Mouse (Mus musculus): ENCODE data around the gene Trib3. TPM values are rescaled to one million over a fixed set of nuclear protein-coding genes. Genes with fewer than 3 reads are reported as not detected.

The Trib3 gene
- 12.2 TPM for polyA plus RNA-seq (2017; shearing (Covaris generic))

DNA sequence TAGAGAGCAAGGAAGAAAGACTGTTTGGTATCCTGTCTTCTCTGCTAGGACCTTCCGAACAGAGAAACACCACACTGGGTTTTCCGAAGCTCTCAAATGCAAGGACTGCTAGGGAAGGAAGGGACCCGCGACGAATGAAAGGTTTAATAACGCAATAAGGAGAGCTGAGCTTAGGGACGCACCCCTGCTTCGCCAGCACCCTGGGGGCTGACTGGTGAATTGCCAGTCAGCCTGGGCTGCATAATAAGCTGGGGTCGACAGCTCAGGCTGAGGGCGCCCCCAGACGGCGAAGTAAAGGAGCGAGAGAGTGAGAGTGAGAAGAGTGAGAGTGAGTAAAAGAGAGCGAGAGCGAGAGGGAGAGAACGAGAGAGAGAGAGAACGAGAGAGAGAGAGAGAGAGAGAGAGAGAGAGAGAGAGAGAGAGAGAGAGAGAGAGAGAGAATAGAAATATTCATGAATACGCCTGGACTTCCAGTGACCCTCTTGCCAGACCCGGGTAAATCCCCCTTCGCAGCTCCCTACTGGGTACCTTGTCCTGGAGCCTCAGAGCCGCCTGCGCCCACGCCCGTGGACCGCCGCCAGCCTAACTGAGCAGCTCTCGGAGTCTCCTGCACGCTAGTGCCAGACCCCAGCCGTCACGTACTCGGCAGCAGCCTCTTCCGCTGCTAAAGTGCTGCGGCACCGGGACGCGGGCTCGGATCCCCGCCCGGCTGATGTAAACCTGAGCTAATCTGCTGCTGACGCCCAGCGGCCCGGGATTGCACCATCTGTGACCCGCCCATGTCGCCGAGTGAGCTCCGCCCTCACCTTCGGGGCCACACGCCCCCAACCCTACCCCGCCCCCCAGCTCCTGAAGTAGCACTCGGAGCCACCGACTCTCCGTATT is at the start of gene Trib3:
TSS of gene Trib3 (minus strand) at position 704 of the 885 bp plus-strand sequence.

DNA sequence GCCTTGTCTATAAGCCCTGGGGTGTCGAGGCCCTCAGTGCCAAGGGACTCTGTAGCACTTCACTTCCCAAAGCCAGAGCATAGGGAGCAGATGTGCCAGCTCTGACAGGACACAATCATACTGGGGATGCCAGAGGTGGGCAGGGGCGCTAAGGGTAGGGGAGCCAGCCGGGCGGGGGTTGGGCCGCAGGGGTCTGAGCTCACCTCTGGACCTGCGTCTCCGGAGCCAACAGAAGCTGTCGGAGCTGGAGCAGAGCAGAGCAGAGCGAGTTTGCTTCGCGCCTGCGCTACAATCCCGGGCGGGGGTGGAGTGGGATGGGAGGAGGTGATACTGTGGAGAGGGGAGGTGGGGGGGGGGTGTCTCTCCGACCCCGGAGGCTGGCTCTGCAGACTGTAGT is 32.5 kb upstream of the Trib3 start, which contains the start of gene Nrsn2:
TSS of gene Nrsn2 (minus strand) at position 294 of the 397 bp plus-strand sequence.

DNA sequence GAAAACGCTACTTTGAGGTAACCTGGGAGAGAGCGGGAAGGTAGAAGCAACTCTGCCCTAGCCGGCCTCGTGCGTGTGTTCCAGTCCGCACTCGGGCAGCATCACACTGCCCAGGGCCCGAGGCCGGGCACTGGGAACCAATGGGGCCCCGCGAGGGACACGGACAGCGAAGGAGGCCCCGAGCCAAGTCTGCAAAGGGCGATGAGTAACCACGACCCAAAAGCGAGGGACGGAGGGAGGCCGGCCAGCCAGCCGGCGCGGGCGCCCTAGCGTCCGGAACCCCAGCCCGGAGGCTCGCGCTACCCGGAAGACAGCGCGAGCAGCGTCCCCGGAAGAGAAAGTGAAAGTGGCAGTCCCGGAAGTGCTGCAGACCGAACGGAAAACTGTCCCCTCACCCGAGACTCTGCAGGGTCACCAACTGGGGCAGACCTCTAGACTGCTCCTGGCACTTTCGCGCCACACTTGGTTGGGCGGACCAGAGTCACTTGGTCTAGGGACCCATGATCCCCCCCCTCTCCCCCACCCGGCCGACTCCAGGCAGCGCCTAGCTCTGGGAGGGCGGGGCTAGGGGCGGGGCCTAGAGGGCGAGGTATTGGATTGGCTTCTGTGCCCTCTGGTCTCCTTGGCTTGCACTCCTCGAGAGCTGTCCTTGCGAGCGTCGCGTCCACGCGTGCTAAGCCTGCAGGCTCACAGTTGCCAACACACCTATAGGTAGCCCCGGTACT is 11.6 kb downstream of the Trib3 start, which contains the start of gene Rbck1:
TSS of gene Rbck1 (minus strand) at position 553 of the 725 bp plus-strand sequence.

DNA sequence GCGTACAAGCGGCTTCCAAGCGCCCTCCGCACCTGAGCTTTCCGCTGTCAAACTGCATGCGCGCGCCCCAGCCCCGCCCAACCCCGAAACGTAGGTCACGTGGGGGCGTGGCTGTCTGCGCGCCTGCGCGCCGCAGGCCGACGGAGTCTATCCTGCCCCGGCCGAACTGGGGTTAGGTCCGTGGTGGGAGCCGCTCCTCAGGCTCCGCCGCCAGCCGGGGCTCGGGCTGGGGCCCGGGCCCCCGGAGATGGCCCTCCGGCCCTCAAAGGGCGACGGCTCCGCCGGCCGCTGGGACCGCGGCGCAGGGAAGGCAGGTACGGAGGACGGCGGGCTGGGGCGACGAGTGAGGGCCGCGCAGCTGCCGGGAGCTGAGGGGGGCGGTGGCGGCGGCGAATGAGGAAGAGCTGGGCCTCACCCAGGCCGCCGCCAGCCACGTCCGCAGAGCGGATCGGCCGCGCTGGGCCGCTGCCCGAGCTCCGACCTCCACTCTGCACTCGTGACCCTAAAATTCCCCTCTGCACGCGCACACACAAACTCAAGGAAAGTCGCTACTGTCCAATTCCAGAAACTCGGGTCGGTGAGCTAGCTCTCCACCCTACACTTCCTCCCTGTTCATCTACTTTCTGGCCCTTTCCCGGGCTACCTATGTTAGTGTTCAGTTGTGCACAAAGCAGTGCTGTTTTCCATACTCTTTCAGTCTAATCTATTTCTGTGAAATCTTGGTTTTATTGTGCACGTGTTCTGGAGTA is 49.9 kb downstream of the Trib3 start, which contains the start of gene Tbc1d20:
TSS of gene Tbc1d20 (plus strand) at position 102 of the 749 bp plus-strand sequence.

Other genes starting within 250 kb of the Trib3 start
- gene Srxn1, start 238.5 kb downstream of the Trib3 start, polyA plus RNA-seq (2017; shearing (Covaris generic)): not detected
- gene Tcf15, start 200.5 kb downstream of the Trib3 start, polyA plus RNA-seq (2017; shearing (Covaris generic)): not detected
- 44.3 TPM for gene Csnk2a1, start 117.2 kb downstream of the Trib3 start, polyA plus RNA-seq (2017; shearing (Covaris generic))
- gene Tbc1d20, start 50.2 kb downstream of the Trib3 start, polyA plus RNA-seq (2017; shearing (Covaris generic)): 68.7 TPM
- 288 TPM for gene Rbck1, start 11.4 kb downstream of the Trib3 start, polyA plus RNA-seq (2017; shearing (Covaris generic))
- gene Nrsn2, start 32.6 kb upstream of the Trib3 start, polyA plus RNA-seq (2017; shearing (Covaris generic)): not detected
- gene Sox12, start 54.0 kb upstream of the Trib3 start, polyA plus RNA-seq (2017; shearing (Covaris generic)): 0.27 TPM
- gene Zcchc3, start 71.0 kb upstream of the Trib3 start, polyA plus RNA-seq (2017; shearing (Covaris generic)): 0.41 TPM
- gene 6820408C15Rik, start 71.6 kb upstream of the Trib3 start, polyA plus RNA-seq (2017; shearing (Covaris generic)): not detected
- gene Defb23, start 120.6 kb upstream of the Trib3 start, polyA plus RNA-seq (2017; shearing (Covaris generic)): not detected
- not detected for gene Defb20, start 133.0 kb upstream of the Trib3 start, polyA plus RNA-seq (2017; shearing (Covaris generic))
- not detected for gene Defb22, start 146.1 kb upstream of the Trib3 start, polyA plus RNA-seq (2017; shearing (Covaris generic))
- not detected for gene Defb26, start 167.7 kb upstream of the Trib3 start, polyA plus RNA-seq (2017; shearing (Covaris generic))
- not detected for gene Defb28, start 174.2 kb upstream of the Trib3 start, polyA plus RNA-seq (2017; shearing (Covaris generic))
- gene Defb29, start 196.1 kb upstream of the Trib3 start, polyA plus RNA-seq (2017; shearing (Covaris generic)): not detected
- gene Gm17416, start 225.3 kb upstream of the Trib3 start, polyA plus RNA-seq (2017; shearing (Covaris generic)): not detected
- not detected for gene Defb21, start 228.7 kb upstream of the Trib3 start, polyA plus RNA-seq (2017; shearing (Covaris generic))
- gene Defb19, start 236.3 kb upstream of the Trib3 start, polyA plus RNA-seq (2017; shearing (Covaris generic)): not detected